In the genomic region with DNA sequence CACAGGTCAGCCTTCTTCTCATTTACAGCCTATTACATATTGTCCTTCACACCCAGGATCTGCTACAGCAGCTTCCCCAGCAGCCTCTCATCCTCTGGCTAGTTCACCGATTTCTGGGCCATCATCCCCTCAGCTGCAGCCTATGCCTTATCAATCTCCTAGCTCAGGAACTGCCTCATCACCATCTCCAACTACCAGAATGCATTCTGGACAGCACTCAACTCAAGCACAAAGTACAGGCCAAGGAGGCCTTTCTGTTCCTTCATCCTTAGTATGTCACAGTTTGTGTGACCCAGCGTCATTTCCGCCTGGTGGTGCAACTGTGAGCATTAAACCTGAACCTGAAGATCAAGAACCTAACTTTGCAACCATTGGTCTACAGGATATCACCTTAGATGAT, we compare ENCODE assay signal across 16 mouse cellular contexts. TPM values are rescaled to one million over a fixed set of nuclear protein-coding genes. Genes with fewer than 3 reads are reported as not detected.
DNase-seq lines count a peak whose midpoint lies in the region; ATAC-seq lines count a peak whose summit lies in the region.
"Had no signal": no experiment of that assay in that cellular context is flagged by ENCODE, and none has a peak within 500 bp of the region (broad histone marks: within the 10 kb centered on the region; RNA-seq: fewer than 3 reads in every experiment).

No protein-coding gene starts in this region.

- H3K9ac ChIP-seq in heart, embryonic 11.5 days (ENCODE audit: low read depth, low read length) = no peak overlapping the region
- H3K9ac ChIP-seq: limb, embryonic 15.5 days; midbrain, embryonic 12.5 days; neural tube, embryonic 13.5 days; stomach, embryonic 15.5 days had no signal

- no peaks in the 10 kb centered on the region for H3K9me3 ChIP-seq in heart, embryonic 11.5 days (replicated peaks; ENCODE audit: control insufficient read depth, low read length)
- H3K9me3 ChIP-seq: embryonic facial prominence, embryonic 10.5 days; limb, embryonic 15.5 days; midbrain, embryonic 12.5 days; neural tube, embryonic 13.5 days; stomach, embryonic 15.5 days had no signal

- H3K27ac ChIP-seq in heart, embryonic 11.5 days (ENCODE audit: low read depth, low read length) = no peak overlapping the region
- H3K27ac ChIP-seq: embryonic facial prominence, embryonic 10.5 days; limb, embryonic 15.5 days; midbrain, embryonic 12.5 days; neural tube, embryonic 13.5 days; stomach, embryonic 15.5 days had no signal

- H3K27me3 ChIP-seq in heart, embryonic 11.5 days (ENCODE audit: control insufficient read depth, insufficient read depth, low read length) = no peaks in the 10 kb centered on the region
- H3K27me3 ChIP-seq: limb, embryonic 15.5 days; midbrain, embryonic 12.5 days; neural tube, embryonic 13.5 days; stomach, embryonic 15.5 days had no signal

- peak; percentile 25 for DNase-seq in heart, adult 8-10 months (ENCODE audit: low spot score)
- peak; percentile 19 for DNase-seq in ovary, postnatal 36 days (ENCODE audit: low spot score)
- no peak for DNase-seq in ovary, postnatal 10 days (ENCODE audit: low spot score)
- DNase-seq in gastrocnemius, postnatal 25 days = peak; percentile 35
- DNase-seq in spleen, postnatal 36 days (ENCODE audit: low spot score in 2 of 2) = peak; percentile 21 to 28
- DNase-seq: cerebellum, adult 11-12 months had no signal

- peaks cover 17% of the 10 kb centered on the region for H3K36me3 ChIP-seq in heart, embryonic 11.5 days (ENCODE audit: control insufficient read depth, insufficient read depth, low read length)

- no peak overlapping the region for H3K4me3 ChIP-seq in heart, embryonic 11.5 days (ENCODE audit: low read depth, low read length)
- H3K4me3 ChIP-seq: embryonic facial prominence, embryonic 10.5 days; limb, embryonic 15.5 days; midbrain, embryonic 12.5 days; neural tube, embryonic 13.5 days; stomach, embryonic 15.5 days had no signal

- no peak overlapping the region for H3K4me2 ChIP-seq in heart, embryonic 11.5 days
- H3K4me2 ChIP-seq: limb, embryonic 15.5 days; midbrain, embryonic 12.5 days; neural tube, embryonic 13.5 days; stomach, embryonic 15.5 days had no signal

- H3K4me1 ChIP-seq in heart, embryonic 11.5 days (ENCODE audit: control insufficient read depth, insufficient read depth, low read length) = no peaks in the 10 kb centered on the region
- H3K4me1 ChIP-seq: embryonic facial prominence, embryonic 10.5 days; limb, embryonic 15.5 days; midbrain, embryonic 12.5 days; neural tube, embryonic 13.5 days; stomach, embryonic 15.5 days had no signal

- ATAC-seq in heart, embryonic 11.5 days (replicated peaks; ENCODE audit: insufficient number of reproducible peaks, low FRiP score, low TSS enrichment) = no peak
- no peak for ATAC-seq in erythroid progenitor cell, adult 5-6 weeks (replicated peaks; ENCODE audit: low FRiP score, poor library complexity, severe bottlenecking)
- ATAC-seq: forebrain, embryonic 14.5 days; hindbrain, embryonic 16.5 days; intestine, postnatal 0 days had no signal

- WGBS in heart, embryonic 11.5 days (ENCODE audit: insufficient replicate concordance) = 92% methylated on average over 3 of the region's 3 CpGs

RNA-seq across cellular contexts. Expression of a gene that starts 28.0 kb away (rescaled TPM):
- total RNA-seq in heart, adult 8-10 months (2022) = under 1 TPM; 0.23 to 0.81 (median 0.42) TPM
- polyA plus RNA-seq in heart, embryonic 11.5 days (2014; fragmentation: Nextera tagmentation; extraction: Ambion mirVana) = 1.3 and 1.4 TPM in 2 replicates
- under 1 TPM in 1 of 2 experiments, not detected in 1; 0.46 TPM for total RNA-seq in gastrocnemius, postnatal 25 days (2021)
- not detected in 2 replicates for total RNA-seq in erythroid progenitor cell, adult 5-6 weeks (2015; ENCODE audit: low replicate concordance)
- 0.08 TPM in 1 of 2 replicates, not detected in the other for total RNA-seq in erythroid progenitor cell, adult 5-6 weeks (2017; ENCODE audit: low replicate concordance)

RNA-seq across cellular contexts. Expression of a gene that starts 41.5 kb away (rescaled TPM):
- total RNA-seq in heart, adult 8-10 months (2022) = 10 to 100 TPM in 1 of 4 experiments, 1 to 10 TPM in 3; 7.7 to 10.0 (median 9.4) TPM
- polyA plus RNA-seq in heart, embryonic 11.5 days (2014; fragmentation: Nextera tagmentation; extraction: Ambion mirVana) = 3.0 and 7.2 TPM in 2 replicates
- 1 to 10 TPM; 2.9 to 3.8 TPM for total RNA-seq in gastrocnemius, postnatal 25 days (2021)
- 1.7 and 9.4 TPM in 2 replicates for total RNA-seq in erythroid progenitor cell, adult 5-6 weeks (2015; ENCODE audit: low replicate concordance)
- total RNA-seq in erythroid progenitor cell, adult 5-6 weeks (2017; ENCODE audit: low replicate concordance) = 4.4 and 8.6 TPM in 2 replicates

RNA-seq across cellular contexts. Expression of a gene that starts 50.1 kb away (rescaled TPM):
- 10 to 100 TPM; 14.1 to 19.5 (median 18.0) TPM for total RNA-seq in heart, adult 8-10 months (2022)
- 4.4 and 6.0 TPM in 2 replicates for polyA plus RNA-seq in heart, embryonic 11.5 days (2014; fragmentation: Nextera tagmentation; extraction: Ambion mirVana)
- total RNA-seq in gastrocnemius, postnatal 25 days (2021) = 10 to 100 TPM; 20.1 to 22.4 TPM
- total RNA-seq in erythroid progenitor cell, adult 5-6 weeks (2015; ENCODE audit: low replicate concordance) = 71.3 and 80.4 TPM in 2 replicates
- 32.7 and 37.5 TPM in 2 replicates for total RNA-seq in erythroid progenitor cell, adult 5-6 weeks (2017; ENCODE audit: low replicate concordance)

RNA-seq across cellular contexts. Expression of a gene that starts 59.9 kb away (rescaled TPM):
- total RNA-seq in heart, adult 8-10 months (2022) = 10 to 100 TPM in 1 of 4 experiments, 1 to 10 TPM in 3; 6.9 to 10.8 (median 9.6) TPM
- 64.5 and 67.4 TPM in 2 replicates for polyA plus RNA-seq in heart, embryonic 11.5 days (2014; fragmentation: Nextera tagmentation; extraction: Ambion mirVana)
- total RNA-seq in gastrocnemius, postnatal 25 days (2021) = 1 to 10 TPM; 7.9 to 8.6 TPM
- 1.4 and 3.4 TPM in 2 replicates for total RNA-seq in erythroid progenitor cell, adult 5-6 weeks (2015; ENCODE audit: low replicate concordance)
- total RNA-seq in erythroid progenitor cell, adult 5-6 weeks (2017; ENCODE audit: low replicate concordance) = 2.0 and 2.2 TPM in 2 replicates
